Mouse (Mus musculus) megakaryocyte, embryonic 14.5 days (primary cell): Measurements from ENCODE around the gene Nedd4.

ENCODE experiments used
- FLI1 ChIP-seq: IDR thresholded peaks from 2 replicates; pipeline ENCODE4 v1.6.1; 2012; ENCODE audit warnings: low read length, inconsistent platforms, mixed read lengths
- GATA1 ChIP-seq: IDR thresholded peaks from 3 replicates; pipeline ENCODE4 v1.6.1; 2012; ENCODE audit warnings: mixed read lengths, low read length, inconsistent platforms, borderline replicate concordance

GRCm38 (mm10) chr9:72716200-72716599, 54.1 kb downstream of the Nedd4 start:
- TF ChIP-seq GATA1: no peak
- no peak for TF ChIP-seq FLI1
